Mouse (Mus musculus): ENCODE results near the gene Tbk1.

The Tbk1 gene

GRCm38 (mm10) chr10:121587371-121587840 is 819 bp upstream of the Tbk1 start:
- DNase-seq, result no peak

DNA sequence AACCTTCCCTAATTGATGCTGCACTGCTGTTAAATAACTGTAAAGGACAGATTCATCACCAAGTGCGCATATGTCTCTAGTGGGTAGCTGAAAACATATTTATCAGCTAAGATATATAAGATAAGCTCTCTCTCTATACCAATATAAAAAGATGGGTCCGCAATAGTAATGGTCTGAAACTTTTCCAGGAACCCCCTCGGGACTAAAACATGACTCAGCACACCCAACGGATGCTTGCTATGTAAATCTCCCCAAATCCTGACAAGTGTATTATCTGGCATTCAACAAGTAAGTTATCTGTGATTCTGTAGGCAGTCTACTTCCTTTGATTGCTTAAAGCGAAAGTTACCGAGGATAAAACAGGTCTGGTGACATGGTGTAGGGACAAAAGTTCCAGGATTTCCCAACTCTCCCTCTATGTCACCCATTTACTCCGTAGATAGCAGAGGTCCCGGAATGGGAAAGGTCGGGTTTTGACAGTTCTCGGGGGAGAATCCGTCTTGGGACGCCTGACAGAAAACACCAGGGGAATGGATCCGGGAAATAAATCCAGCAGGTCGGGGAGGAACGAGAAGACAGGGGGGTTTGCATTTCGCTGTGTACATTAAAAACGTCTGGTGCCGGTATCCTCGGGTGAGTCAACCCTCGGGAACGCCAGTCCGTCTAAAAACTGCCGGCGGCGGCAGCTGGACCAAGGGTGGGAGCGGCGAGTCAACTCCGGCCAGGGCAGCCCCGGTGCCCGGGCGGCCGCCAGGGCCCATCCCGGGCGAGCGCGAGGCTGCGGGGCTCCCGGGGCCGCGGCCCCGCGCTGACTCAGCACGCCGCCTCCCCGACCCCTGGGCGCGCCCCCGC is 570 bp downstream of the Tbk1 start:
- peak; percentile 14 to 41 for DNase-seq

- no peak for DNase-seq
Measured at GRCm38 (mm10) chr10:121585056-121585790, 1.4 kb downstream of the Tbk1 start.

DNA sequence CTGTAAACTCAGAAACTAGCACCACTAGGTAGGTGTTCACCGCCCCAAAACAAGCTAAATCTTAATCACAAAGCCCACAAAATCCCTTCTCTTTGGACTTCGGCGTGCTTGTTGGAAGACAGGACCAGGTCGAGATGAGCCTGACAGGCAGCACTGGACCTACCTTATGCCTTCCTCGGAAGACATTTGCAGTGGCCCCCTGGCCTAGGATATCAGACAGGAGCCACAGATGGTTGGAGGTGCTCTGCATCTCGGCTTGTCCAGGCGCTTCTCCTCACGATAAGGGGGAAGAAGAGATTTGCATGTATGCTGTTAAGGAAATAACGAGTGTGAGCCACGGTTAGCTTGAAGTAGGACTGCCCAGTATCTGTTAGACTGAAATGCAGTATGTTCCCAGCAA is 2.6 kb downstream of the Tbk1 start:
- DNase-seq, result no peak

- no peak for DNase-seq
Measured at GRCm38 (mm10) chr10:121583016-121583415, 3.6 kb downstream of the Tbk1 start.

- DNase-seq, result no peak
Measured at GRCm38 (mm10) chr10:121582287-121582686, 4.3 kb downstream of the Tbk1 start.

DNA sequence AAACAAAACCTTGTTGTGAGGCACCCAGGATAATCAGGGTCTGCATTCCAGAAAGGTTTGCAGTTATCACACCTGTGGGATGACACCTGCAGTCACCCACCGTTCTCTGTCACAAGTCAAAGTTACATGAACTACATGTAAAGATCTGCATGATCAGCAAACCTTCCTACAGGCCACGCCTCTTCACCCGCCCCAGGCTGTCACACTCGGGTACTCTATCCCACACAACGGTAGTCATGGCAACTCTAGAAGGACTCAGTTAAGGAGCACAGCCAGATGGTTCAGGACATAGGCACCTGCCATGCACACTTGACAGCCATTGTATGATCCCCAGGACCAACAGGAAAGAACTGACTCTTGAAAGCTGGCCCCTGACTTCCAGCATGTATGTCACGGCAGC is 5.2 kb downstream of the Tbk1 start:
- no peak for DNase-seq

DNA sequence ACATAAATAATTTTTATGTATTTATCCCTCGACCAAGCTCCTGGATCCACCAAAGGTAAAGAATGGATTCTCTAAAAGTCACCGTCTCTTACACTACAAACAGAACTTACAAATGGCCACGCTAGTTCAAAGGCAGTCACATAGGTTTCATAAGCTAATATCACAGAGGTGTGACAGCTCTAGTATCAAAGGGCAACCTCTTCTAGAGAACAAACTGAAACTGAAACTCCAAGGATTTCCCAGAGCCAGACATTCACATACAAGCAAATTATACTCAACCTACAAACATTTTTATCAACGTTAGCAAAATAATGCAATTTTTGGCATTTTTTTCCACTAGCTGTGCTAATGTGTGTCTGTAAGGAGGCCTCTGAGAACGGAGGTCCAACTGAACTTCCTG is 6.2 kb downstream of the Tbk1 start:
- no peak for DNase-seq

DNA sequence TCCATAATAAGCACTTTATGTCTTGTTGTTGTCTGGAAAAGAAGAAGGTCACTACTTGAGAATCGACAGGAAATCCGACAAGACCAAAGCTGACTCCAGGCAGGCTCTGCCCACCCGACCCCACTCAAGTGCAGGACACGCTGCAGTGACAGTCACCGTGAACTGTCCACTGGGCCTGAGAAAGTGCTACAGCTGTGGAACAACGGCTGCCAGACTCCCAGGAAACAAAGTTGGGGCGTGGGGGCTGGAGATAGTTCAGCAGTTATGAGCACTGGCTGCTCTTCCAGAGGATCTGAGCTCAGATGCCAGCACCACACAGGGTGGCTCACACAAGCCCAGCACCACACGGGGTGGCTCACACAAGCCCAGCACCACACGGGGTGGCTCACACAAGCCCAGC is 10.2 kb downstream of the Tbk1 start:
- DNase-seq, result no peak

DNA sequence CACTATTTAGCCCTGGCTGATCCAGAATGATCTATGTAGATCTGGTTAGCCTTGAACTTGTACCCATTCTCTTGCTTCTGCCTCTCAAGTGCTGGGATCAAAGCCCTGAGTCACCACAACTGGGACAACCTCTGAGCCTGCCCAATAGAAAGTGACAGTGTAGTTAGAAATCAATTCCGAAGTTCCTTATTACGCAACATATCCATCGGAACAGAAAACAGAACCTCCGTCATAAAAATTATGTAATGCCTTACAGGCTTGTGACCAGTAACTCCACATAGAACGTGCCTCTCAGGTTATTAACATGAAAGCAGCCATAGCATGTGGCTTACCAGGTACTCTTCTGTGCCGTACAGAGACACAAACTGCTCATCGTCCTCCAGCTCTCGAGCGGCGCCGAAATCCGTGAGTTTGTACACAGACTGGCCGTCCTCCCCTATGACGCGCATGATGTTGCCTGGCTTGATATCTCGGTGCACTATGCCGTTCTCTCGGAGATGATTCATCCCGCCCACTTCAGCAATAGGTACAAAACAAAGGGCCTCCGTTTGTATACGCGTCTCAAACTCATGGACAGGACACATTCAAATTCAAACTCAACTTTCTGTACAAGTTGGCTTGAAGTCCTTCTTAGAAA is 15.0 kb downstream of the Tbk1 start:
- no peak for DNase-seq

- DNase-seq, result no peak
Measured at GRCm38 (mm10) chr10:121571031-121571430, 15.6 kb downstream of the Tbk1 start.

GRCm38 (mm10) chr10:121569796-121570195 is 16.8 kb downstream of the Tbk1 start:
- DNase-seq, result no peak

GRCm38 (mm10) chr10:121569001-121569589 is 17.5 kb downstream of the Tbk1 start:
- DNase-seq, result no peak

DNA sequence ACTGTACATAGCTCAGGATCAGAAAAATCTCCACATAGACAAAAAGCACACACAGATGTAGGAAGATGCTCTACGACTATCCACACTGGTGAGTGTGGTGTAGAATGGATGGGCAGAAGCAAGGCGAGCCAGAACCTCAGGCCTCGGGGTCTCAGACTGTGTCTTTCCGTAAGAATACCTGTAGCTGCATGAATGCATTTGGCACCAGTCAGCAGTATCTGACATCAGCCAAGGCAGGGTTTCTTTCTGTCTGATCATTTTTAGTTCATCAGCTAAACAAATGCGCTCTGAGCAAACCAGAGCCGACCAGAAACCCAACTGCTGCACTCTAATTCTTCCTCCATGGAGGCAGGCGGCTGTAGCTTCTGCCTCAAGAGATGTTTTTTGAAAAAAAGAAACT is 18.1 kb downstream of the Tbk1 start:
- DNase-seq, result no peak

DNA sequence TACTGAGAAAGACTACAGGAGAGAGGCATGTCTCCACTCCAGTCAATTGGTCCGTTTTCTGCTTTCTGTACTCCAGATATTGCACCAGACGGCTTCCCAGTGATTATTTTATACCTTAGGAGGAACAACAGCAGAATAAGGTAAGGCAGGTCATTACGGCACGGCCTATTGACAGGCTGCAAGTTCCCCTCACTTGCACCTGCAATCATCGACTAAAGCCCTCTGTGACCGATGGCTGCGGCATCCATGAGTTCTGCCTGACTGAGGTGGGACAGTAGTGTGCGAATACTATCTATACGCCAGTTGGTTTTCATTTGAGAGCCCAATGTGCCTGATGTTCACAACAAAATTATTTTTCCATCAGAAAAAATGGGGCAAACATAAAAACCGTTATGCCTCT is 18.6 kb downstream of the Tbk1 start:
- no peak for DNase-seq

DNA sequence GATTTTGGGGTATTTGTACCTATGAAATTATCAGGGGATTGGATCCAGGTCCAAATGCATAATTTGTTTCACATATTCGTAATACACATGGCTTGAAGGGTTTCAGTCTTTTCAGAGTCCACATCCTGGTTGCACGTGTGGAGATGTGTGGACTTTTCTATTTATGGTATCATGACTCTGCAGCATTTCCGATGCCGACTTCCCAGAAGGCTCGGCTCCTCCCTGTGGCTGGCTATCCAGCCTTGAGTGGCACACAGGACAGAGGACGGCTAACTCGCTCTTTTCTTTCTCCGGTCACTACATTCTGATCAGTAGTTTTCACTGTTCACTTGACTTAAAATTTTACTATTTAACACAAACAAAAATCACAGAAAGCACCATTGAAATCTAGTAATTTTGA is 22.1 kb downstream of the Tbk1 start:
- no peak for DNase-seq

DNA sequence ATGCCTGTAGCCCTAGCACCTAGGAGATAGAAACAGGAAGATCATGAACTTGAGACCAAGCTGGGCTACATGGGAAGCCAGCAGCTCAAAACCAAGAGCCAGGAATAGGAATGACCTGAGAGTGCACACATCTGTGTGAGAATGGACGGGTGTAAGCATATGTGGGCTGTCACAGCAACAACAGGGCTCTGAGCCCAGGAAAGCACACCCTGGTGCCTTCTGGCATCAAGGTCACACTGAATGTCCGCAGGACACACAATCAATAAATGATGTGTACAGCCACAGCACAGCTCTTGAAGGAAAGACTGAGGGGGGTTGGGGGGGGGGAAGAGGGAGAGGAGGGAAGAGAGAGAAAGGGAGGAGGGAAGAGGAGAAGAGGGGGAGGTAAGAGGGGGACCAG is 28.4 kb downstream of the Tbk1 start:
- no peak for DNase-seq

DNA sequence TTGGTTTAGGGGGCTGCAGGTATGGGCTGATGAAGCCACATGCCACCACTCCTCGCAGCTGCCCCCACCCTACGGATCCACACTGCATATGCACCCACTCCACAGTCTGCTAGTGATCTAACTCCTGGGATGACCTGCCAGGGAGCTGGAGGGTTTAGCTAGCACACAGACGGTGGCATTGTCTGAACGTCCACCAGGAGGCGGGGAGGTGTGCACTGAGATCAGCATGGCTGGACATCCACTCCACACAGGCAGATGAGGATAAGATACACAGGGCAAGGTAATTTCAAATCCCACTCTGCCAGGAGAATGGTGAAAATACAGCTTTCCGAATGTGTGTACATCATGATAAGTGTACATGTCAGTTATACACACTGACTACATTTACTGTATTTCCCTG is 30.3 kb downstream of the Tbk1 start:
- DNase-seq, result no peak

DNA sequence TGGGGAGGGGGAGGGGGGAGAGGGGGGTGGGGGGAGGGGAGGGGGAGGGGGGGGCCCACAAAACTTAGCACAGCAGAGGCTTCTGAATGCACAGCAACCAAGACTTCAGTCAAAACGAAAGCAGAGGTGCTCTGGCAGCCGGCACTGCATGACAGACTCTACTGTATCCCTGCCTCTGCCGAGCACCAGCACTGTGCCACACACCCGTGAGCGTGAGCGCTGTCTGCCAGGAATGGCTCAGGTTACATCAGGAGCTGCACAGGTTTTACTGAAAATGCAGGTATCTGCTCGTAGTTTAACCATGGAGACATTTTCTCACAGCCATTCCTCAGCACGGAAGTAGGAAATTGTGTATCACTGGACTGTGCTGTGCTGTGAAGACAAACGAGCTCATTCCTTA is 36.3 kb downstream of the Tbk1 start:
- DNase-seq, result no peak

GRCm38 (mm10) chr10:121549670-121550069 is 36.9 kb downstream of the Tbk1 start:
- no peak for DNase-seq

DNA sequence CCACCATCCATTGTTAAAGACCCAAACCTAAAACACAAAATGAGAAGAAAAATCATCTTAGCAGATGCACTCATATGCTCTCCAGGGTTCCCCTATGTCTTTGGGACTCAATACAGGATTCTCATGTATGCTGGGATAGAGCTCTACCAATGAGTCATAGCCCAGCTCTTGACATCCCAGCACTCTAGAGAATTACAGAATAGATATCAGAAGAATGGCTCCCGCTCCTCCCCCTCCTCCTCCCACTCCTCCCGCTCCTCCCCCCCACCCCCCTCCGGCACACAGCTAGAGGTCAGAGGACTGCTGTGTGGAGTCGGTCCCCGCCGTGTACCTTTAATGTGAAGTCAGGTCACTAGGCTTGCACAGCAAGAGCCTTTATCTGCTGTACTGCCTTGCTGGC is 39.4 kb downstream of the Tbk1 start:
- no peak for DNase-seq

DNA sequence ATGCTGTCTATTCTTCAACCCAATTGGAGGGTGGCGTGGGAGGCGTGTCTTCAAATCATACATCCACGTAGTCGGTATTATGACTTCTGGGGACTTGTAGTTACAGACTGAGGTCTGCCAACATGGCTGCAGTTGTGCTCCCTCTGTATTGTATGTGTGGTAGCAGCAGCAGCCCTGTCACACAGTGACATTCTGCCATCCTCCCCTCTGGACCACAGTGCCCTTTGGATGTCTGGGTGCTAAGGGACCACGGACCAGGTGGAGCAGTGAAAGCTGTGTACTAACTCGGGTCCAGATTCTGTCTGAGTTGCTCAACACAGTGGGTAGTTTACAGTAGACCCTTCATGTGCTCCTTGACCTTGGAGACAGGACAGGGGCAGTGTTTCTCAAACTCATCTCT is 43.0 kb downstream of the Tbk1 start:
- no peak for DNase-seq

DNA sequence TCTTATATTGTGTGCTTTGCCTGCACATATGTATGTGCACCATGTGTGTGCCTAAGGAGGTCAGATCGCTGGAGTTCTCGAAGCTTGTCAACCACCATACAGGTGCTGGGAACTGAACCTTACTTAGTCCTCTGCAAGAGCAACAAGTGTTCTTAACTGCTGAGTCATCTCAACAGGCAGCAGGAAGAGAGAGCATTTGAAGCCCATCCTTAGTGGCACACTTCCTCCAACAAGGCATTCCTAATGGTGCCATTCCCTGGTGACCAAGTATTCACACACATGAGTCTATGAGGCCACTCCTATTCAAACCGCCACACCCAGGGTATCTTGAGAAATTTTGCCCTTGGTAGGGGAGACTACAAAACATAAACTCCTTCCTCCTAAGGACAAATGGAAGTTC is 44.4 kb downstream of the Tbk1 start:
- no peak for DNase-seq
